Mouse (Mus musculus) forebrain, embryonic 10.5 days (tissue): Measurements from ENCODE around the gene Fam241a. TPM values are rescaled to one million over a fixed set of nuclear protein-coding genes. Genes with fewer than 3 reads are reported as not detected.

Source experiments
- DNase-seq: peaks from one replicate; pipeline ENCODE4 v3.0.0-alpha.2; 2017; ENCODE audit warnings: low spot score; ENCODE audit errors: extremely low spot score
- H3K27ac ChIP-seq: fragments of 300-500 bp; sonication (generic); 2 replicates; pipeline ENCODE4 v1.5.1; 2016; ENCODE audit warnings: mild to moderate bottlenecking
- H3K27me3 ChIP-seq: fragments of 300-500 bp; sonication (generic); 2 replicates; pipeline ENCODE4 v1.6.1; 2016; ENCODE audit warnings: mild to moderate bottlenecking; ENCODE audit not compliant: poor library complexity, severe bottlenecking
- H3K36me3 ChIP-seq: fragments of 300-500 bp; sonication (generic); replicated peaks from 2 replicates; pipeline ENCODE4 v1.6.1; 2016; ENCODE audit warnings: mild to moderate bottlenecking, moderate library complexity
- H3K4me1 ChIP-seq: fragments of 300-500 bp; sonication (generic); 2 replicates; pipeline ENCODE4 v1.6.1; 2016
- H3K4me3 ChIP-seq: fragments of 300-500 bp; sonication (generic); 2 replicates; pipeline ENCODE4 v1.5.1; 2016; ENCODE audit warnings: mild to moderate bottlenecking, moderate library complexity
- H3K9me3 ChIP-seq: fragments of 300-500 bp; sonication (generic); 2 replicates; pipeline ENCODE4 v1.6.1; 2016; ENCODE audit warnings: mild to moderate bottlenecking, moderate library complexity
- WGBS: fragments of 180-500 bp; shearing (Covaris S2); methylation state at CpG from one replicate; pipeline ENCODE4 v1.1.7; 2016; 5-methylcytosine and 5-hydroxymethylcytosine counted together
- polyA plus RNA-seq: library from polyadenylated mRNA; unstranded; fragments of >200 nt; fragmentation: Nextera tagmentation; extraction: Ambion mirVana; gene quantifications from 2 replicates; pipeline ENCODE4 v1.2.1, GENCODE M21; 2016

The Fam241a gene
- polyA plus RNA-seq, 1 experiment from 2014 or later: 2.6 TPM

GRCm38 (mm10) chr3:127843941-127844327 is 52.2 kb downstream of the Fam241a start:
- 84% methylated on average over 5 of the region's 5 CpGs for WGBS

GRCm38 (mm10) chr3:127843324-127843940 is 52.7 kb downstream of the Fam241a start:
- no peaks in the 10 kb centered on the region for H3K36me3 ChIP-seq
- DNase-seq: no peak
- H3K27me3 ChIP-seq: peaks cover 4% of the 10 kb centered on the region; the same call in 1 of the 2 replicates
- no peak overlapping the region for H3K4me3 ChIP-seq
- WGBS: 84% methylated on average over 2 of the region's 2 CpGs
- no peak overlapping the region for H3K27ac ChIP-seq
- peaks cover 7% of the 10 kb centered on the region; the same call in 1 of the 2 replicates for H3K9me3 ChIP-seq
- H3K4me1 ChIP-seq: peaks cover 14% of the 10 kb centered on the region

More at GRCm38 (mm10) chr3:127843941-127844327, 52.2 kb downstream of the Fam241a start:
- Histone ChIP-seq H3K27me3 (peaks cover 4% of the 10 kb centered on the region; the same call in 1 of the 2 replicates), H3K4me3 (no peak overlapping the region), H3K36me3 (no peaks in the 10 kb centered on the region), H3K27ac (no peak overlapping the region), H3K4me1 (peaks cover 9% of the 10 kb centered on the region; the same call in 1 of the 2 replicates), H3K9me3 (peaks cover 7% of the 10 kb centered on the region; the same call in 1 of the 2 replicates)
- no peak for DNase-seq

DNA sequence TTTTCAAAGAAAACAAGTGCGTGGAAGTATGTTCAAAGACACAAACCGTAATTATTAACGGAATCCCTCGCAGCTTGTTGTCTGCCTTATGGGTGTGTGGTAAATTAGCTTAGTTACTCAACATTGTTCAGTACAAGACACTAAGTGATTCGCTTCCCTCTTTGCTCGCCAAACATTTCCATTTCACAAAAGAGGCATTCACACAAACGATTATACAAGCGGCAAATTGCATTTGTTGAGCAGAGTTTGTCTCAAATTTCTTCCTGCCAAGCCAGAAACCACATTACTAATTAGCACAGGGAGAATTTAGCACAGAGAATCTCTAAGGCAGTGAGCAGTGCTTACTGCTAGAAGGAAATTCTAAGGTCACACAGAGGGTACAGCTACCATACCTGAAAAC is 54.2 kb downstream of the Fam241a start:
- peaks cover 7% of the 10 kb centered on the region; the same call in 1 of the 2 replicates for H3K9me3 ChIP-seq
- peaks cover 4% of the 10 kb centered on the region; the same call in 1 of the 2 replicates for H3K27me3 ChIP-seq
- WGBS: 88% methylated on average over 8 of the region's 8 CpGs
- no peak overlapping the region for H3K4me3 ChIP-seq
- peaks cover 22% of the 10 kb centered on the region for H3K4me1 ChIP-seq
- no peaks in the 10 kb centered on the region for H3K36me3 ChIP-seq
- no peak for DNase-seq
- no peak overlapping the region for H3K27ac ChIP-seq

- H3K4me3 ChIP-seq: peak overlapping the region; percentile 88
- WGBS: 34% methylated on average over 8 of the region's 8 CpGs
- peak overlapping the region; percentile 95 for H3K27ac ChIP-seq
- peaks cover 7% of the 10 kb centered on the region for H3K36me3 ChIP-seq
- no peak for DNase-seq
- peaks cover 4% of the 10 kb centered on the region; the same call in 1 of the 2 replicates for H3K27me3 ChIP-seq
- no peaks in the 10 kb centered on the region for H3K9me3 ChIP-seq
- peaks cover 31% of the 10 kb centered on the region for H3K4me1 ChIP-seq
Observed at GRCm38 (mm10) chr3:127837972-127838644, 58.0 kb downstream of the Fam241a start.

- H3K36me3 ChIP-seq: peaks cover 14% of the 10 kb centered on the region
- peaks cover 2% of the 10 kb centered on the region; the same call in 1 of the 2 replicates for H3K27me3 ChIP-seq
- H3K27ac ChIP-seq: peak within 1 kb of the TSS; percentile 95
- WGBS: under 1% methylated on average over 89 of the region's 89 CpGs
- no peaks in the 10 kb centered on the region for H3K9me3 ChIP-seq
- peaks cover 31% of the 10 kb centered on the region for H3K4me1 ChIP-seq
- peak within 1 kb of the TSS; percentile 88 for H3K4me3 ChIP-seq
- peak; percentile 97 for DNase-seq
Observed at GRCm38 (mm10) chr3:127837154-127837865, 58.8 kb downstream of the Fam241a start, which contains the start of gene Ap1ar. Gene Ap1ar, minus strand, starts transcription at chr3:127837523.

GRCm38 (mm10) chr3:127836798-127837153 is 59.3 kb downstream of the Fam241a start:
- Histone ChIP-seq H3K27ac (peak overlapping the region; percentile 95), H3K4me3 (peak overlapping the region; percentile 88), H3K4me1 (peaks cover 31% of the 10 kb centered on the region), H3K27me3 (no peaks in the 10 kb centered on the region), H3K36me3 (peaks cover 15% of the 10 kb centered on the region), H3K9me3 (no peaks in the 10 kb centered on the region)
- peak; percentile 25 for DNase-seq
- WGBS: 1% methylated on average over 17 of the region's 17 CpGs

DNA sequence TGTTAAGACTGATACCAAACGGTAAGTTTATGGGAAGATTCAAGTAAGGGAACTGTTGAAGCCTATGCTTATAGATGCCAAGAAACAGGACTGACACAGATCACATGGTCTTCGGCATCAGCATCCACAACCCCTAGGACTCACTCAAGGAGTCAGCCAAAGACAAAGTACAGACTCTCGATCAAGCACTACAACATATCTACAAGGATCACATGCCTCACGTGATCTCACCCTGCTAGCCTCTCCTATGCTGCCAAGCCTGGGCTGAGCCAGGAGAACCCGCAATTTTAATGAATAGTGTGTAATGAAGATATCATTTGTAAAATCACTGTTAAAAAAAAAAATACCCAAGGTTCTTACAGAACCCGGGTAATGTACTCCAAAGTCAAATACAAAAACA is 60.5 kb downstream of the Fam241a start:
- Histone ChIP-seq H3K4me3 (peak overlapping the region; percentile 88; the same call in 1 of the 2 replicates), H3K9me3 (no peaks in the 10 kb centered on the region), H3K4me1 (peaks cover 31% of the 10 kb centered on the region), H3K27me3 (no peaks in the 10 kb centered on the region), H3K27ac (no peak overlapping the region), H3K36me3 (peaks cover 22% of the 10 kb centered on the region)
- no peak for DNase-seq
- 90% methylated on average over 6 of the region's 6 CpGs for WGBS

GRCm38 (mm10) chr3:127834040-127834439 is 62.1 kb downstream of the Fam241a start:
- peaks cover 23% of the 10 kb centered on the region for H3K36me3 ChIP-seq
- peaks cover 31% of the 10 kb centered on the region for H3K4me1 ChIP-seq
- no peaks in the 10 kb centered on the region for H3K9me3 ChIP-seq
- no peak for DNase-seq
- no peak overlapping the region for H3K4me3 ChIP-seq
- 90% methylated on average over 4 of the region's 4 CpGs for WGBS
- H3K27me3 ChIP-seq: no peaks in the 10 kb centered on the region
- no peak overlapping the region for H3K27ac ChIP-seq

DNA sequence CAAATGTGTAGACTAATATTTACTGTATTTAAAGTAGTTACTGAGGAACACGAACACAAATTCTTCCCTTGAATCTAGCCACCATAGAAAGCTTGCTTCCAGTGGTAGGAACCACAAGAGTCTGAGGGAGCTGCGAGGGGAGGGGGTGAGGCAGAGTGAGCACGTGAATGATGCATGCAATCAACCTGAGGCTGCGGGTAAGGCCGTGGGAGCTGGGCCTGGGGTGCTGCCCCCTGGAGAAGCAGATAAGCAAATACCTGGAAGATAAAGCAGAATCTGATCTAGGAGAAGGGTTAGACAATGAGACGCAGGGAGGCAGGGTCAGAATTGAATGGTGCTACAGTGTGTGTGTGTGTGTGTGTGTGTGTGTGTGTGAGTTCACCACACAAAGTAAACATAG is 65.0 kb downstream of the Fam241a start:
- no peak overlapping the region for H3K27ac ChIP-seq
- WGBS: 68% methylated on average over 6 of the region's 6 CpGs
- H3K4me3 ChIP-seq: no peak overlapping the region
- H3K27me3 ChIP-seq: no peaks in the 10 kb centered on the region
- no peaks in the 10 kb centered on the region for H3K9me3 ChIP-seq
- no peak for DNase-seq
- H3K36me3 ChIP-seq: peaks cover 23% of the 10 kb centered on the region
- H3K4me1 ChIP-seq: peaks cover 23% of the 10 kb centered on the region

GRCm38 (mm10) chr3:127830183-127830582 is 65.9 kb downstream of the Fam241a start:
- no peak for DNase-seq
- Histone ChIP-seq H3K27ac (no peak overlapping the region), H3K9me3 (no peaks in the 10 kb centered on the region), H3K4me1 (peaks cover 14% of the 10 kb centered on the region), H3K36me3 (peaks cover 23% of the 10 kb centered on the region), H3K27me3 (no peaks in the 10 kb centered on the region), H3K4me3 (no peak overlapping the region)
- WGBS: 93% methylated on average over 10 of the region's 10 CpGs

DNA sequence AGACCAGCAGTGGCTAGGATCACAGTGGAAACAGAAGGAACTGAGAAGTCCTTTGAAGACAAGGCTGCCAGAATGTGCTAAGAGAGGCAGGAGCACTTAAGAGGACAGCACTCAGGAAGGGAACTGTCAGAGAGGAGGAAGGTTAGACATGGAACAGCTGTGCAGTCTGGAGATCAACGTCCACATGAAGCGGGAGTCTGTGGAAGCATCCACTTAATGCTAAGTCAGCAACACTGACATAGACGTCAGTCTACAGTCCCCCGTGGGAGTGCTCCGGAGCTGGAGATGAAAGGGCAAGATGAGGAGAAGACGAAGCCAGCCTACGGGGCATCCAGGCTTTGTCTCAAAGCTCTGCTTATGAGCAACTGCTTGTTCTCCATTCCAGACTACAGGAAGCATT is 69.0 kb downstream of the Fam241a start:
- peak overlapping the region; percentile 6; the same call in 1 of the 2 replicates for H3K27ac ChIP-seq

DNA sequence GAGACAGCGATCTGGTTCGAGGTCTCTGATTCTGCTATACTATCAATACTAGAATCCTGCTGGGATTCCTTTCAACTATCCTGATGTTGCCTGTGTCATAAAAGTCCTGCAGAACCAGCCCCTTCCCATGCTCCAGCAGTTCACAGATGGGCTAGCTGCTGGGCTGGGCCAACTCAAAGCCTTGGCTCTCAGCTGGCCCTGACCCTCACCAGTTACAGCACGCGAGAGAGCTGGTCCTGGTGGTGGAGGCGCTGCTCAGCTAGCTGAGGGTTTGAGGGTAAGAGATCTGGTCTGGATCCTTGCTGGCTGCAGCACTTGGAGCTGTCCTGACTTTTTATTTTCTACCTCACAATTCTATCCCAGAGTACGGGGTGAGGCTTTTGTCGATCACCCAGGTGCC is 69.6 kb downstream of the Fam241a start:
- 82% methylated on average over 7 of the region's 7 CpGs for WGBS
- peaks cover 19% of the 10 kb centered on the region for H3K36me3 ChIP-seq
- H3K27me3 ChIP-seq: no peaks in the 10 kb centered on the region
- no peak for DNase-seq
- peak overlapping the region; percentile 6; the same call in 1 of the 2 replicates for H3K27ac ChIP-seq
- H3K4me3 ChIP-seq: no peak overlapping the region
- no peaks in the 10 kb centered on the region for H3K9me3 ChIP-seq
- peaks cover 18% of the 10 kb centered on the region for H3K4me1 ChIP-seq

More for the DNA sequence above, 69.0 kb downstream of the Fam241a start:
- H3K9me3 ChIP-seq: no peaks in the 10 kb centered on the region
- peaks cover 18% of the 10 kb centered on the region for H3K4me1 ChIP-seq
- no peak overlapping the region for H3K4me3 ChIP-seq
- WGBS: 71% methylated on average over 7 of the region's 7 CpGs
- H3K27me3 ChIP-seq: no peaks in the 10 kb centered on the region
- H3K36me3 ChIP-seq: peaks cover 13% of the 10 kb centered on the region
- no peak for DNase-seq
